Mouse (Mus musculus) embryo, embryonic 10.5 days (tissue): ENCODE data around the gene Pla2g4c.
"Not testable (repeated sequence)": the region's sequence is repeated elsewhere in the genome, so short reads cannot be mapped to it uniquely, and the experiment has no call there.

Experiments used
- DNase-seq: peaks from one replicate; pipeline ENCODE4 v3.0.0-alpha.2; 2015; ENCODE audit warnings: low spot score

The Pla2g4c gene

GRCm38 (mm10) chr7:13324316-13324715 is at the start of gene Pla2g4c:
Gene Pla2g4c (plus strand): TSS chr7:13324655.
- DNase-seq = no peak

- no peak for DNase-seq
Observed at GRCm38 (mm10) chr7:13277081-13277480, 47.4 kb upstream of the Pla2g4c start, which contains the start of gene Lig1. Gene Lig1 (plus strand): TSS chr7:13277283.

- no peak for DNase-seq
Observed at GRCm38 (mm10) chr7:13277833-13278232, 46.6 kb upstream of the Pla2g4c start.

GRCm38 (mm10) chr7:13278308-13278891 is 46.1 kb upstream of the Pla2g4c start, which contains the start of gene Zswim9:
Gene Zswim9 (minus strand): TSS chr7:13278721.
- DNase-seq = peak; percentile 96

GRCm38 (mm10) chr7:13278957-13279356 is 45.5 kb upstream of the Pla2g4c start:
- DNase-seq = not testable (repeated sequence)

GRCm38 (mm10) chr7:13288621-13289020 is 35.8 kb upstream of the Pla2g4c start:
- peak; percentile 64 for DNase-seq

- no peak for DNase-seq
Observed at GRCm38 (mm10) chr7:13290041-13290675, 34.3 kb upstream of the Pla2g4c start.

- no peak for DNase-seq
Observed at GRCm38 (mm10) chr7:13291370-13291769, 33.1 kb upstream of the Pla2g4c start.

GRCm38 (mm10) chr7:13293878-13294855 is 30.3 kb upstream of the Pla2g4c start:
- no peak for DNase-seq

GRCm38 (mm10) chr7:13295256-13295655 is 29.2 kb upstream of the Pla2g4c start:
- DNase-seq = no peak

GRCm38 (mm10) chr7:13297636-13298035 is 26.8 kb upstream of the Pla2g4c start:
- DNase-seq = no peak

- no peak for DNase-seq
Observed at GRCm38 (mm10) chr7:13298821-13299220, 25.6 kb upstream of the Pla2g4c start.

- no peak for DNase-seq
Observed at GRCm38 (mm10) chr7:13301643-13302042, 22.8 kb upstream of the Pla2g4c start.

GRCm38 (mm10) chr7:13302780-13303179 is 21.7 kb upstream of the Pla2g4c start:
- no peak for DNase-seq

GRCm38 (mm10) chr7:13303372-13303771 is 21.1 kb upstream of the Pla2g4c start:
- no peak for DNase-seq

GRCm38 (mm10) chr7:13309407-13309806 is 15.0 kb upstream of the Pla2g4c start:
- no peak for DNase-seq

- no peak for DNase-seq
Observed at GRCm38 (mm10) chr7:13310493-13311199, 13.8 kb upstream of the Pla2g4c start.

- no peak for DNase-seq
Observed at GRCm38 (mm10) chr7:13311401-13311800, 13.1 kb upstream of the Pla2g4c start.

GRCm38 (mm10) chr7:13314095-13314597 is 10.3 kb upstream of the Pla2g4c start:
- DNase-seq = no peak

GRCm38 (mm10) chr7:13321424-13321823 is 3.0 kb upstream of the Pla2g4c start:
- DNase-seq = no peak

- no peak for DNase-seq
Observed at GRCm38 (mm10) chr7:13330575-13330974, 6.1 kb downstream of the Pla2g4c start.

GRCm38 (mm10) chr7:13355943-13356342 is 31.5 kb downstream of the Pla2g4c start:
- no peak for DNase-seq
